Mouse (Mus musculus): ENCODE data around the gene Ugt1a6a. TPM values are rescaled to one million over a fixed set of nuclear protein-coding genes. Genes with fewer than 3 reads are reported as not detected.
"Not testable (repeated sequence)": the region's sequence is repeated elsewhere in the genome, so short reads cannot be mapped to it uniquely, and the experiment has no call there.

Gene Ugt1a6a
- 10 to 100 TPM in 1 of 2 experiments, 1 to 10 TPM in 1; 9.8 to 20.9 TPM for total RNA-seq (2021)
- long read RNA-seq, experiment 1, transcript Ugt1a6a-202 (6 exons, 2,297 nt): major isoform, 28 of 32 reads
- long read RNA-seq, experiment 1, partial matches to known transcripts: 0 of 32 reads
- long read RNA-seq, experiment 1, other reads (novel, unspliced or antisense): 4 of 32 reads
- long read RNA-seq, experiment 2, transcript Ugt1a6a-202 (6 exons, 2,297 nt): major isoform, 26 of 29 reads
- long read RNA-seq, experiment 2, partial matches to known transcripts: 0 of 29 reads
- long read RNA-seq, experiment 2, other reads (novel, unspliced or antisense): 1 of 29 reads

GRCm38 (mm10) chr1:88134457-88135011 lies at the start of gene Ugt1a6a:
Gene Ugt1a6a (plus strand): TSS chr1:88134809.
- DNase-seq (ENCODE audit: low spot score in 2 of 2): peak in 1 of 2 experiments; percentile 21

- DNase-seq (ENCODE audit: low spot score in 2 of 2): no peak
These were observed 48.5 kb upstream of the Ugt1a6a start for GRCm38 (mm10) chr1:88086125-88086524.

- DNase-seq (ENCODE audit: low spot score in 2 of 2): no peak
These were observed 47.1 kb upstream of the Ugt1a6a start, which contains the start of gene Ugt1a8 for GRCm38 (mm10) chr1:88087513-88087912. Gene Ugt1a8 (plus strand): TSS chr1:88087813.

- no peak for DNase-seq (ENCODE audit: low spot score in 2 of 2)
These were observed 42.3 kb upstream of the Ugt1a6a start for GRCm38 (mm10) chr1:88092341-88092740.

GRCm38 (mm10) chr1:88094270-88094676 lies 40.3 kb upstream of the Ugt1a6a start:
- not testable (repeated sequence) for DNase-seq (ENCODE audit: low spot score in 2 of 2)

GRCm38 (mm10) chr1:88094941-88095492 lies 39.6 kb upstream of the Ugt1a6a start, which contains the start of gene Ugt1a7c:
Gene Ugt1a7c (plus strand): TSS chr1:88095062.
- DNase-seq (ENCODE audit: low spot score in 2 of 2): no peak

- DNase-seq (ENCODE audit: low spot score in 2 of 2): not testable (repeated sequence)
These were observed 36.1 kb upstream of the Ugt1a6a start for GRCm38 (mm10) chr1:88098546-88098945.

- DNase-seq (ENCODE audit: low spot score in 2 of 2): not testable (repeated sequence)
These were observed 34.9 kb upstream of the Ugt1a6a start for GRCm38 (mm10) chr1:88099691-88100090.

- not testable (repeated sequence) for DNase-seq (ENCODE audit: low spot score in 2 of 2)
These were observed 31.6 kb upstream of the Ugt1a6a start, which contains the start of gene Ugt1a6b for GRCm38 (mm10) chr1:88103019-88103418. Gene Ugt1a6b (plus strand): TSS chr1:88103252.

- not testable (repeated sequence) for DNase-seq (ENCODE audit: low spot score in 2 of 2)
These were observed 30.7 kb upstream of the Ugt1a6a start for GRCm38 (mm10) chr1:88103697-88104468.

GRCm38 (mm10) chr1:88104667-88105430 lies 29.8 kb upstream of the Ugt1a6a start:
- DNase-seq (ENCODE audit: low spot score in 2 of 2): no peak

- DNase-seq (ENCODE audit: low spot score in 2 of 2): no peak
These were observed 29.0 kb upstream of the Ugt1a6a start for GRCm38 (mm10) chr1:88105656-88106055.

GRCm38 (mm10) chr1:88109027-88109557 lies 25.5 kb upstream of the Ugt1a6a start:
- not testable (repeated sequence) for DNase-seq (ENCODE audit: low spot score in 2 of 2)

GRCm38 (mm10) chr1:88109604-88110003 lies 25.0 kb upstream of the Ugt1a6a start:
- DNase-seq (ENCODE audit: low spot score in 2 of 2): not testable (repeated sequence)

- DNase-seq (ENCODE audit: low spot score in 2 of 2): not testable (repeated sequence)
These were observed 21.8 kb upstream of the Ugt1a6a start for GRCm38 (mm10) chr1:88112769-88113168.

GRCm38 (mm10) chr1:88120550-88120949 lies 14.1 kb upstream of the Ugt1a6a start:
- not testable (repeated sequence) for DNase-seq (ENCODE audit: low spot score in 2 of 2)

GRCm38 (mm10) chr1:88121521-88121920 lies 13.1 kb upstream of the Ugt1a6a start:
- not testable (repeated sequence) for DNase-seq (ENCODE audit: low spot score in 2 of 2)

GRCm38 (mm10) chr1:88125827-88126360 lies 8.7 kb upstream of the Ugt1a6a start:
- not testable (repeated sequence) for DNase-seq (ENCODE audit: low spot score in 2 of 2)

GRCm38 (mm10) chr1:88129091-88129490 lies 5.5 kb upstream of the Ugt1a6a start:
- not testable (repeated sequence) for DNase-seq (ENCODE audit: low spot score in 2 of 2)

GRCm38 (mm10) chr1:88130223-88130622 lies 4.4 kb upstream of the Ugt1a6a start:
- not testable (repeated sequence) for DNase-seq (ENCODE audit: low spot score in 2 of 2)

Measured in adrenal gland, adult 18-20 months (tissue).